Comparison of ENCODE assay signal across 8 mouse cellular contexts in genomic region chr15:28154822-28155501, GRCm38 (mm10). TPM values are rescaled to one million over a fixed set of nuclear protein-coding genes. Genes with fewer than 3 reads are reported as not detected.
DNase-seq lines count a peak whose midpoint lies in the region; ATAC-seq lines count a peak whose summit lies in the region.

No protein-coding gene starts in this region.

- peaks cover 18% of the 10 kb centered on the region for H3K4me1 ChIP-seq in megakaryocyte, embryonic 14.5 days
- peaks cover 9% of the 10 kb centered on the region for H3K4me1 ChIP-seq in embryonic facial prominence, embryonic 12.5 days
- H3K4me1 ChIP-seq in stomach, embryonic 14.5 days (ENCODE audit: control insufficient read depth, insufficient read depth, low read length): 0 out of 2 replicates have a peak, but pooled peaks cover 10% of the 10 kb centered on the region

- peak overlapping the region; percentile 1 for H3K9ac ChIP-seq in embryonic facial prominence, embryonic 12.5 days
- H3K9ac ChIP-seq in stomach, embryonic 14.5 days (replicated peaks; ENCODE audit: low read depth, low read length): no peak overlapping the region

- H3K9me3 ChIP-seq in megakaryocyte, embryonic 14.5 days: no peaks in the 10 kb centered on the region
- H3K9me3 ChIP-seq in embryonic facial prominence, embryonic 12.5 days: no peaks in the 10 kb centered on the region
- H3K9me3 ChIP-seq in stomach, embryonic 14.5 days (ENCODE audit: control insufficient read depth, low read depth, low read length): no peaks in the 10 kb centered on the region

- 6% methylated on average over 27 of the region's 27 CpGs for WGBS in embryonic facial prominence, embryonic 12.5 days
- WGBS in stomach, embryonic 14.5 days: 6% methylated on average over 26 of the region's 27 CpGs

- H3K36me3 ChIP-seq in megakaryocyte, embryonic 14.5 days (replicated peaks; ENCODE audit: low read length): no peaks in the 10 kb centered on the region
- H3K36me3 ChIP-seq in embryonic facial prominence, embryonic 12.5 days: no peaks in the 10 kb centered on the region
- no peaks in the 10 kb centered on the region for H3K36me3 ChIP-seq in stomach, embryonic 14.5 days (ENCODE audit: control insufficient read depth, insufficient read depth, low read length)

- H3K27me3 ChIP-seq in megakaryocyte, embryonic 14.5 days (replicated peaks): peaks cover 17% of the 10 kb centered on the region
- 0 out of 2 replicates have a peak, but pooled peaks cover 4% of the 10 kb centered on the region for H3K27me3 ChIP-seq in embryonic facial prominence, embryonic 12.5 days
- no peaks in the 10 kb centered on the region for H3K27me3 ChIP-seq in stomach, embryonic 14.5 days (ENCODE audit: control insufficient read depth, insufficient read depth, low read length)

- ATAC-seq in megakaryocyte, adult 5-6 weeks (ENCODE audit: poor library complexity, severe bottlenecking): no peak
- ATAC-seq in embryonic facial prominence, embryonic 12.5 days (ENCODE audit: insufficient number of reproducible peaks, insufficient read depth, low FRiP score, low TSS enrichment): 0 out of 2 replicates have a peak, but pooled peaks have one; percentile 72
- ATAC-seq in stomach, embryonic 14.5 days (ENCODE audit: insufficient number of reproducible peaks, insufficient read depth, low FRiP score, low read depth): peak; percentile 69

- no peak overlapping the region for H3K27ac ChIP-seq in embryonic facial prominence, embryonic 12.5 days
- H3K27ac ChIP-seq in stomach, embryonic 14.5 days (ENCODE audit: low read length): no peak overlapping the region

- DNase-seq in heart, postnatal 4 days: peak; percentile 39
- DNase-seq in layer of hippocampus, postnatal 14 days (ENCODE audit: low spot score in 2 of 2): peak; percentile 58
- peak; percentile 2 for DNase-seq in lung, postnatal 14 days
- DNase-seq in urinary bladder, postnatal 4 days (ENCODE audit: low spot score in 2 of 2): no peak

- peak overlapping the region; percentile 38 for H3K4me3 ChIP-seq in megakaryocyte, embryonic 14.5 days (replicated peaks)
- peak overlapping the region; percentile 28 for H3K4me3 ChIP-seq in embryonic facial prominence, embryonic 12.5 days
- peak overlapping the region; percentile 18; the same call in 1 of the 2 replicates for H3K4me3 ChIP-seq in stomach, embryonic 14.5 days (ENCODE audit: low read depth, low read length)

- peak overlapping the region; percentile 77 for H3K4me2 ChIP-seq in embryonic facial prominence, embryonic 12.5 days (replicated peaks)
- peak overlapping the region; percentile 63 for H3K4me2 ChIP-seq in stomach, embryonic 14.5 days (replicated peaks; ENCODE audit: low read depth, low read length)

RNA-seq across cellular contexts. Expression of gene Dnah5, which starts 48.6 kb away (rescaled TPM):
- 0.01 TPM in 1 of 2 replicates, not detected in the other for polyA plus RNA-seq in megakaryocyte, embryonic 14.5 days (2012; ENCODE audit: insufficient read depth, low replicate concordance)
- not detected in 2 replicates for total RNA-seq in megakaryocyte, adult 5-6 weeks (2015)
- total RNA-seq in megakaryocyte, adult 5-6 weeks (2017): not detected in 2 replicates
- polyA plus RNA-seq in embryonic facial prominence, embryonic 12.5 days (2016; fragmentation: Nextera tagmentation; extraction: Ambion mirVana): 0.01 TPM in 1 of 2 replicates, not detected in the other
- total RNA-seq in heart, postnatal 4 days (2021): under 1 TPM; 0.02 TPM
- total RNA-seq in layer of hippocampus, postnatal 14 days (2021): 1 to 10 TPM; 3.1 to 3.5 TPM
- 0.03 and 0.04 TPM in 2 replicates for polyA plus RNA-seq in stomach, embryonic 14.5 days (2014; fragmentation: Nextera tagmentation; extraction: Ambion mirVana)

Comparison
In these comparisons a context has a peak if more than half of its experiments do, and no peak if none do; other contexts are left out.
1. DNase-seq: peak in heart, postnatal 4 days (single experiment), layer of hippocampus, postnatal 14 days (2 of 2) and lung, postnatal 14 days (single experiment); none in urinary bladder, postnatal 4 days (0 of 2).
2. Peak in every context shown above with its lines, with median percentiles within 50 percentile points of each other: H3K4me3 ChIP-seq.